Mouse (Mus musculus) B cell, adult 62 days (primary cell): Measurements from ENCODE around the gene Zfp507. TPM values are rescaled to one million over a fixed set of nuclear protein-coding genes. Genes with fewer than 3 reads are reported as not detected.

Experiments used
- total RNA-seq: library from RNA; stranded (reverse); gene quantifications from 4 replicates; pipeline ENCODE4 v1.2.4, GENCODE M21; 2023

The Zfp507 gene
- 78.3 to 110 TPM (median 95.0 TPM) in 4 replicates for total RNA-seq

GRCm38 (mm10) chr7:35802906-35803595 lies at the start of gene Zfp507:
TSS of gene Zfp507 (minus strand) at chr7:35803003.

DNA sequence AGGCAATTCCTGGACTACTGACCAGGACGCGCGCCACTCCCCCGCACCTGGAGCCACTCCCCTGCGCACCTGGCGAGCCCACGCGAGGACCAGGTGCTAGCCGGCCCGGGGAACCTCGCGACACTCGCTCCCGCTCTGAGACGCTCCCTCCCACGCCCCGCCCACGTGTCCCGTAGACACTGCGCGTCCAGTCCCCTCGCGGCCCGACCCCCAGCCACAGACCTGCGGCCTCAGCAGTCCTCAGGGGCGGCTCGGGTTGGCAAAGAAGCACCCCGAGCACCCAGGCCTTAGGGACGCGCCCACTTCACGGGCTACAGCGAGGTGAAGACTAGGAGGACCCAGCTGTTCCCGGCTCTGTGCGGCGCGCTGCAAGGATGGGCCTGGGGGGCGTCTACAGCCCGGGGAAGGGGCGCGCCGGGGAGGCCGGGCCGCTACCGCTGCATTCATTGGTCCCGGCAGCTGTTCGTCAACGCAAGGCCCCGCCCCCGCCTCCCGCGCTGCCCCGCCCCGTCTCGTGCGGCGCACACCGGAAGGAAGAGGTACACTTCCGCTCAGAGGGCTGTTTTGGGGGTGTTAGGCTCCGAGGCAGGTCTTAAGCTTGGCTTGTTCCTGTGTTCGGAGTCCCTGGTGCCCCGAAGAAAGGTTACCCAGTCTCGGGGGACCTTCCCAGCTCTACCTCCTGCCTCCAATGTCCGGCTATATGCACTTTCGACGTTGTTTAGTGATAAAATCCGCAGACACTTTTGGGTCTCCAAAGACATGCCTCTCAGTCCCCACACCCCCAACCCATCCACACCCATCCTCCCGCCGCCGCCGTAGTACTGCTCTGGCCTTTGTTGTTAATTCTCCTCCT lies 48.5 kb downstream of the Zfp507 start, which contains the start of gene Dpy19l3:
Gene Dpy19l3, minus strand, starts transcription at position 422 of the 853 bp plus-strand sequence.

Other genes starting within 250 kb of the Zfp507 start
- gene Nudt19, start 246.7 kb downstream of the Zfp507 start, total RNA-seq = 20.8 to 28.5 TPM (median 25.4 TPM) in 4 replicates
- gene Rgs9bp, start 217.4 kb downstream of the Zfp507 start, total RNA-seq = 0.09 to 0.22 TPM (median 0.18 TPM) in 3 of 4 replicates, not detected in the other
- 36.5 to 48.4 TPM (median 43.6 TPM) in 4 replicates for gene Ankrd27, start 216.8 kb downstream of the Zfp507 start, total RNA-seq
- 49.0 to 51.5 TPM (median 50.9 TPM) in 4 replicates for gene Pdcd5, start 155.5 kb downstream of the Zfp507 start, total RNA-seq
- 43.7 to 56.3 TPM (median 46.5 TPM) in 4 replicates for gene Dpy19l3, start 48.5 kb downstream of the Zfp507 start, total RNA-seq